In genomic region chr17:43822207-43822606, GRCm38 (mm10) we compare ENCODE assay signal across 25 mouse cellular contexts. TPM values are rescaled to one million over a fixed set of nuclear protein-coding genes. Genes with fewer than 3 reads are reported as not detected.
A peak's percentile ranks its signal among the peaks of the same experiment; 100 is the strongest.
DNase-seq lines count a peak whose midpoint lies in the region; ATAC-seq and TF ChIP-seq lines count a peak whose summit lies in the region.
"Had no signal": no experiment of that assay in that cellular context is flagged by ENCODE, and none has a peak within 500 bp of the region (broad histone marks: within the 10 kb centered on the region; RNA-seq: fewer than 3 reads in every experiment).

No protein-coding gene starts in this region.

- H3K9ac ChIP-seq in hindbrain, embryonic 13.5 days, result no peak overlapping the region
- H3K9ac ChIP-seq in forebrain, postnatal 0 days, result no peak overlapping the region
- H3K9ac ChIP-seq in midbrain, embryonic 15.5 days, result no peak overlapping the region
- H3K9ac ChIP-seq: embryonic facial prominence, embryonic 15.5 days; liver, embryonic 13.5 days had no signal

- DNase-seq in hindbrain, embryonic 10.5 days (ENCODE audit: low spot score), result no peak
- DNase-seq in brain, embryonic 14.5 days (ENCODE audit: low read depth), result peak; percentile 78
- DNase-seq in forebrain, postnatal 0 days, result peak; percentile 36
- DNase-seq in urinary bladder, adult 2 months (ENCODE audit: low spot score), result no peak
- DNase-seq in thymus, postnatal 36 days, result no peak
- no peak for DNase-seq in adrenal gland, adult 18-20 months (ENCODE audit: low spot score in 2 of 2)
- DNase-seq: adrenal gland, adult 8-10 months; cerebellum, adult 9-10 months; gastrocnemius, postnatal 10 days; kidney, adult 2 months; liver, embryonic 13.5 days; lung, adult 2 months; lung, postnatal 14 days; thymus, adult 2 months had no signal

- peaks cover 13% of the 10 kb centered on the region for H3K4me1 ChIP-seq in hindbrain, embryonic 13.5 days (replicated peaks)
- H3K4me1 ChIP-seq in hindbrain, embryonic 10.5 days (replicated peaks), result 0 out of 2 replicates have a peak, but pooled peaks cover 8% of the 10 kb centered on the region
- H3K4me1 ChIP-seq in forebrain, postnatal 0 days (ENCODE audit: insufficient read depth), result no peaks in the 10 kb centered on the region
- peaks cover 21% of the 10 kb centered on the region for H3K4me1 ChIP-seq in midbrain, embryonic 15.5 days
- H3K4me1 ChIP-seq: embryonic facial prominence, embryonic 15.5 days; liver, embryonic 13.5 days had no signal

- no peaks in the 10 kb centered on the region for H3K27me3 ChIP-seq in hindbrain, embryonic 13.5 days
- H3K27me3 ChIP-seq in hindbrain, embryonic 10.5 days (ENCODE audit: insufficient read depth, poor library complexity, severe bottlenecking), result no peaks in the 10 kb centered on the region
- H3K27me3 ChIP-seq in forebrain, postnatal 0 days (ENCODE audit: insufficient read depth, low read length), result no peaks in the 10 kb centered on the region
- H3K27me3 ChIP-seq in midbrain, embryonic 15.5 days (replicated peaks), result no peaks in the 10 kb centered on the region
- H3K27me3 ChIP-seq: embryonic facial prominence, embryonic 15.5 days; liver, embryonic 13.5 days had no signal

- no peak overlapping the region for H3K4me2 ChIP-seq in hindbrain, embryonic 13.5 days
- no peak overlapping the region for H3K4me2 ChIP-seq in forebrain, postnatal 0 days (ENCODE audit: low read depth)
- peak overlapping the region; percentile 30; the same call in 1 of the 2 replicates for H3K4me2 ChIP-seq in midbrain, embryonic 15.5 days
- H3K4me2 ChIP-seq: embryonic facial prominence, embryonic 15.5 days; liver, embryonic 13.5 days had no signal

- TF ChIP-seq POLR2A in brain, embryonic 14.5 days (IDR thresholded peaks at IDR 0.05; ENCODE audit: borderline replicate concordance, extremely low read depth, insufficient read depth, insufficient read length, poor library complexity, severe bottlenecking), result no peak

- H3K9me3 ChIP-seq in hindbrain, embryonic 13.5 days, result no peaks in the 10 kb centered on the region
- H3K9me3 ChIP-seq in hindbrain, embryonic 10.5 days, result no peaks in the 10 kb centered on the region
- no peaks in the 10 kb centered on the region for H3K9me3 ChIP-seq in forebrain, postnatal 0 days (ENCODE audit: low read length)
- no peaks in the 10 kb centered on the region for H3K9me3 ChIP-seq in midbrain, embryonic 15.5 days
- H3K9me3 ChIP-seq: embryonic facial prominence, embryonic 15.5 days; liver, embryonic 13.5 days had no signal

- 58% methylated on average over 6 of the region's 6 CpGs for WGBS in hindbrain, embryonic 13.5 days
- WGBS in hindbrain, embryonic 10.5 days, result 80% methylated on average over 6 of the region's 6 CpGs
- 52% methylated on average over 6 of the region's 6 CpGs for WGBS in forebrain, postnatal 0 days
- 29% methylated on average over 6 of the region's 6 CpGs for WGBS in midbrain, embryonic 15.5 days

- H3K36me3 ChIP-seq in hindbrain, embryonic 13.5 days, result no peaks in the 10 kb centered on the region
- no peaks in the 10 kb centered on the region for H3K36me3 ChIP-seq in hindbrain, embryonic 10.5 days
- H3K36me3 ChIP-seq in forebrain, postnatal 0 days (ENCODE audit: insufficient read depth), result no peaks in the 10 kb centered on the region
- no peaks in the 10 kb centered on the region for H3K36me3 ChIP-seq in midbrain, embryonic 15.5 days (replicated peaks)
- H3K36me3 ChIP-seq: embryonic facial prominence, embryonic 15.5 days; liver, embryonic 13.5 days had no signal

- ATAC-seq in hindbrain, embryonic 13.5 days (ENCODE audit: low FRiP score), result peak; percentile 80; the same call in 1 of the 2 replicates
- 0 out of 2 replicates have a peak, but pooled peaks have one; percentile 8 for ATAC-seq in forebrain, postnatal 0 days
- peak; percentile 88 for ATAC-seq in midbrain, embryonic 15.5 days (replicated peaks)
- ATAC-seq: inflammation-experienced regulatory T-cells, adult 6 months had no signal

- TF ChIP-seq CTCF in brain, embryonic 14.5 days (IDR thresholded peaks at IDR 0.05; ENCODE audit: borderline replicate concordance, extremely low read depth, insufficient read depth, insufficient read length), result no peak
- no peak for TF ChIP-seq CTCF in forebrain, postnatal 0 days (IDR thresholded peaks at IDR 0.05; ENCODE audit: low read depth)

- H3K27ac ChIP-seq in hindbrain, embryonic 13.5 days, result peak overlapping the region; percentile 73; the same call in 1 of the 2 replicates
- H3K27ac ChIP-seq in hindbrain, embryonic 10.5 days, result no peak overlapping the region
- no peak overlapping the region for H3K27ac ChIP-seq in forebrain, postnatal 0 days (ENCODE audit: low read depth, low read length)
- peak overlapping the region; percentile 70 for H3K27ac ChIP-seq in midbrain, embryonic 15.5 days
- H3K27ac ChIP-seq: embryonic facial prominence, embryonic 15.5 days; kidney, postnatal 0 days; left cerebral cortex, adult 2 months; liver, embryonic 13.5 days; stomach, postnatal 0 days had no signal

- H3K4me3 ChIP-seq in hindbrain, embryonic 13.5 days, result no peak overlapping the region
- H3K4me3 ChIP-seq in hindbrain, embryonic 10.5 days, result no peak overlapping the region
- no peak overlapping the region for H3K4me3 ChIP-seq in forebrain, postnatal 0 days (ENCODE audit: low read depth, low read length)
- H3K4me3 ChIP-seq in midbrain, embryonic 15.5 days, result no peak overlapping the region
- H3K4me3 ChIP-seq: embryonic facial prominence, embryonic 15.5 days; left cerebral cortex, adult 2 months; liver, embryonic 13.5 days had no signal

RNA-seq across cellular contexts. Expression of gene Rcan2, which starts 21.1 kb away (rescaled TPM):
- polyA plus RNA-seq in hindbrain, embryonic 13.5 days (2015; fragmentation: Nextera tagmentation; extraction: Ambion mirVana), result 104 and 111 TPM in 2 replicates
- 8.5 and 23.0 TPM in 2 replicates for polyA plus RNA-seq in hindbrain, embryonic 10.5 days (2016; fragmentation: Nextera tagmentation; extraction: Ambion mirVana)
- polyA plus RNA-seq in brain, embryonic 14.5 days (2012; rRNA removed), result 42.0 and 96.2 TPM in 2 replicates
- 43.4 and 69.8 TPM in 2 replicates for total RNA-seq in forebrain, postnatal 0 days (2014; rRNA removed)
- 17.8 and 50.0 TPM in 2 replicates for polyA plus RNA-seq in forebrain, postnatal 0 days (2015; fragmentation: Nextera tagmentation; extraction: Ambion mirVana)
- 118 and 128 TPM in 2 replicates for polyA plus RNA-seq in midbrain, embryonic 15.5 days (2015; fragmentation: Nextera tagmentation; extraction: Ambion mirVana)
- 10.2 and 14.4 TPM in 2 replicates for polyA plus RNA-seq in urinary bladder, adult 2 months (2012; rRNA removed)
- 1 to 10 TPM; 4.7 to 6.5 TPM for total RNA-seq in adrenal gland, adult 18-20 months (2021)
- total RNA-seq: granulocyte monocyte progenitor cell, adult 5-6 weeks; megakaryocyte, adult 5-6 weeks; MEL; neutrophil, adult 5-6 weeks had no signal
- polyA plus RNA-seq: inflammation-experienced regulatory T-cells, adult 6 months had no signal

Comparison
In these comparisons a context has a peak if more than half of its experiments do, and no peak if none do; other contexts are left out.
1. H3K27ac ChIP-seq: peak in hindbrain, embryonic 13.5 days (single experiment) and midbrain, embryonic 15.5 days (single experiment); none in hindbrain, embryonic 10.5 days (single experiment) and forebrain, postnatal 0 days (single experiment).
2. ATAC-seq: peak in every context shown above with its lines; median percentile 88 in midbrain, embryonic 15.5 days; 80 in hindbrain, embryonic 13.5 days; 8 in forebrain, postnatal 0 days.
3. DNase-seq: peak in brain, embryonic 14.5 days (single experiment) and forebrain, postnatal 0 days (single experiment); none in hindbrain, embryonic 10.5 days (single experiment), urinary bladder, adult 2 months (single experiment), thymus, postnatal 36 days (0 of 2) and adrenal gland, adult 18-20 months (0 of 2).